Mouse (Mus musculus) liver, embryonic 14.5 days (tissue): ENCODE data around the gene Vnn3. TPM values are rescaled to one million over a fixed set of nuclear protein-coding genes. Genes with fewer than 3 reads are reported as not detected.

ENCODE experiments used
- ATAC-seq: fragments of 200-750 bp; cut with Nextera tagmentation; 2 replicates; pipeline ENCODE4 v1.8.0; 2017; ENCODE audit warnings: moderate number of reproducible peaks, mild to moderate bottlenecking, moderate library complexity; ENCODE audit not compliant: insufficient read depth
- DNase-seq, 3 experiments: peaks; one replicate each; pipeline ENCODE4 v3.0.0-alpha.2; 2012 to 2013; ENCODE audit warnings: low read depth in 3 of 3, low spot score in 3 of 3
- H3K27ac ChIP-seq: fragments of 300-500 bp; sonication (generic); 2 replicates; pipeline ENCODE4 v1.5.1; 2014; ENCODE audit warnings: moderate library complexity, mild to moderate bottlenecking, control low read depth, inconsistent platforms
- H3K27me3 ChIP-seq: fragments of 300-500 bp; sonication (generic); 2 replicates; pipeline ENCODE4 v1.6.1; 2014; ENCODE audit warnings: mild to moderate bottlenecking, low read length, moderate library complexity; ENCODE audit not compliant: control insufficient read depth, insufficient read depth
- H3K36me3 ChIP-seq: fragments of 300-500 bp; sonication (generic); replicated peaks from 2 replicates; pipeline ENCODE4 v1.6.1; 2014; ENCODE audit warnings: low read depth; ENCODE audit not compliant: control insufficient read depth, insufficient read depth
- H3K4me1 ChIP-seq, 2 experiments: fragments of 200-500 bp in 1 of 2; fragments of 300-500 bp in 1 of 2; sonication (generic) in 1 of 2; replicated peaks; 2 replicates each; pipeline ENCODE4 v1.6.1; 2012 to 2014; ENCODE audit warnings: antibody characterized with exemption in 1 of 2, inconsistent platforms in 1 of 2, low read length in 1 of 2; ENCODE audit not compliant: control insufficient read depth in 2 of 2, insufficient read depth in 2 of 2
- H3K4me2 ChIP-seq: fragments of 300-500 bp; sonication (generic); 2 replicates; pipeline ENCODE4 v1.6.1; 2014; ENCODE audit warnings: low read depth, mild to moderate bottlenecking, control low read depth, moderate library complexity
- H3K4me3 ChIP-seq, 2 experiments: fragments of 200-500 bp in 1 of 2; fragments of 300-500 bp in 1 of 2; sonication (generic) in 1 of 2; 2 replicates each; pipeline ENCODE4 v1.5.1; 2012 to 2014; ENCODE audit warnings: low read depth in 2 of 2, low read length in 2 of 2, mild to moderate bottlenecking in 2 of 2, control low read depth in 1 of 2, inconsistent platforms in 1 of 2, moderate library complexity in 1 of 2; ENCODE audit not compliant: insufficient read depth in 1 of 2
- H3K9ac ChIP-seq: fragments of 300-500 bp; sonication (generic); replicated peaks from 2 replicates; pipeline ENCODE4 v1.6.1; 2014; ENCODE audit warnings: mild to moderate bottlenecking, control low read depth, moderate library complexity
- H3K9me3 ChIP-seq: fragments of 300-500 bp; sonication (generic); 2 replicates; pipeline ENCODE4 v1.6.1; 2016; ENCODE audit warnings: low read length, mixed read lengths; ENCODE audit not compliant: control insufficient read depth
- CTCF ChIP-seq: IDR thresholded peaks from 2 replicates; pipeline ENCODE4 v1.5.1; 2016; ENCODE audit warnings: antibody characterized with exemption, low read depth, control low read depth
- EP300 ChIP-seq: IDR thresholded peaks from 2 replicates; pipeline ENCODE4 v1.6.1; 2016; ENCODE audit warnings: antibody characterized with exemption, low read depth
- WGBS: fragments of 180-500 bp; shearing (Covaris S2); extraction: QIAGEN DNeasy Blood & Tissue Kit; methylation state at CpG from one replicate; pipeline ENCODE4 v1.1.7; 2014; ENCODE audit not compliant: insufficient replicate concordance; 5-methylcytosine and 5-hydroxymethylcytosine counted together
- polyA plus RNA-seq, 2 experiments: library from polyadenylated mRNA; depleted of rRNA in 1 of 2; stranded (reverse) in 1 of 2; unstranded in 1 of 2; fragments of >200 nt; fragmentation: Nextera tagmentation in 1 of 2; extraction: Ambion mirVana in 1 of 2; gene quantifications; 2 replicates each; pipeline versions ENCODE4 v1.2.1 to v1.2.3; 2012 to 2014

Gene Vnn3
- polyA plus RNA-seq, 2 experiments = 0.59 to 1.1 TPM

DNA sequence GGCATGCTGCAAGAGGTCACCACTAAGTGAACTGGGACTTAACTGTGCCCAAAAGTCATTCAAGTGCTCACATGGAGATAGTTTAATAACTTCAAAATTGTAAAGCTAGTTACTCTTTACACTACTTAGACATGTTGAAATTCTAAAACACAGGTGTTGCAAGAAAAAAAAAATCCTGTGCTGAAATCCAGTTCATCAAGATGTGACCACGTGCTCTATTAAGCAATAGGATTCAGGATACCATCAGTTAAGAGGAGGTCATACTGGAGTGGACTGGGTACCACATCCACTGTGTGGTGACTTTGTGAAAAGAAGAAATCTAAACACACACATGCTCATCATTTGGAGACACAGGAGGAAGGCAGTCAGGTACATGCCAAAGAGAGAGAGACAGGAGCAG lies 41.7 kb downstream of the Vnn3 start:
- Histone ChIP-seq H3K27me3 (no peaks in the 10 kb centered on the region), H3K4me3 (no peak overlapping the region), H3K4me2 (no peak overlapping the region), H3K4me1 (peaks cover 0 to 2% of the 10 kb centered on the region in 2 experiments; a peak in 1 of 4 replicates), H3K36me3 (no peaks in the 10 kb centered on the region), H3K27ac (no peak overlapping the region), H3K9me3 (no peaks in the 10 kb centered on the region), H3K9ac (no peak overlapping the region)
- 43% methylated on average over 1 of the region's 1 CpGs for WGBS
- DNase-seq (no peak), ATAC-seq (no peak)
- TF ChIP-seq CTCF (no peak), EP300 (no peak)

- Histone ChIP-seq H3K4me2 (peak within 1 kb of the TSS; percentile 31), H3K9ac (no peak within 1 kb of the TSS), H3K36me3 (no peaks in the 10 kb centered on the region), H3K4me1 (peaks cover 0 to 2% of the 10 kb centered on the region in 2 experiments; a peak in 1 of 4 replicates), H3K27ac (no peak within 1 kb of the TSS), H3K4me3 (peak within 1 kb of the TSS in 1 of 2 experiments; percentile 19; a peak in 2 of 4 replicates), H3K9me3 (no peaks in the 10 kb centered on the region), H3K27me3 (no peaks in the 10 kb centered on the region)
- DNase-seq = no peak
- ATAC-seq = no peak
- TF ChIP-seq EP300 (no peak), CTCF (no peak)
- 30% methylated on average over 21 of the region's 21 CpGs for WGBS
These were observed 43.5 kb downstream of the Vnn3 start, which contains the start of gene Vnn1 for GRCm38 (mm10) chr10:23894601-23895349. TSS of gene Vnn1 (plus strand) at chr10:23894688.

DNA sequence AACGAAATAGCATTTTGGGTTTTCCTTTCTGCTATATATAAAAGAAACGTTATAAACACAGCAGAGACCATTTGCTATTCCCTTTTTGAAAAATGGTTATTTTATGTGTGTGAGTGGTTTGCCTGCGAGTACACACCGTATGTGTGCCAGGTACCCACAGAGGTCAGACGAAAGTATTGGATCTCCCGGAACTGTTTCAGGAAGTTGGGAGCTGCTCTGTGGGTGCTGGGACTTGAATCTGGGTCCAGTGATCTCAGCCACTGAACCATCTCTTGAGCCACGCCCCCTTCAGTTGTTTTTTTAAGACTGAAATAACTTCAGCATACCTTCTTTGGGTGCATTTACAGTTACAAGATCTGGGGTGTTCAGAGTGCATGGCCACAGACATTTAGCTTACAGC lies 44.1 kb downstream of the Vnn3 start:
- Histone ChIP-seq H3K27ac (no peak overlapping the region), H3K4me3 (no peak overlapping the region), H3K9me3 (no peaks in the 10 kb centered on the region), H3K4me1 (peaks cover 0 to 2% of the 10 kb centered on the region in 2 experiments; a peak in 1 of 4 replicates), H3K27me3 (no peaks in the 10 kb centered on the region), H3K4me2 (no peak overlapping the region), H3K9ac (no peak overlapping the region), H3K36me3 (no peaks in the 10 kb centered on the region)
- DNase-seq (no peak), ATAC-seq (no peak)
- no peak for TF ChIP-seq CTCF
- TF ChIP-seq EP300 = no peak
- WGBS = 60% methylated on average over 7 of the region's 7 CpGs

GRCm38 (mm10) chr10:23901119-23901518 lies 49.9 kb downstream of the Vnn3 start:
- H3K4me3 ChIP-seq = no peak overlapping the region
- TF ChIP-seq EP300 = no peak
- no peak for TF ChIP-seq CTCF
- H3K27ac ChIP-seq = no peak overlapping the region
- H3K27me3 ChIP-seq = no peaks in the 10 kb centered on the region
- no peak overlapping the region for H3K9ac ChIP-seq
- no peak overlapping the region for H3K4me2 ChIP-seq
- no peaks in the 10 kb centered on the region for H3K36me3 ChIP-seq
- ATAC-seq (no peak), DNase-seq (no peak)
- H3K9me3 ChIP-seq = no peaks in the 10 kb centered on the region
- WGBS = 49% methylated on average over 3 of the region's 3 CpGs
- H3K4me1 ChIP-seq = no peaks in the 10 kb centered on the region

DNA sequence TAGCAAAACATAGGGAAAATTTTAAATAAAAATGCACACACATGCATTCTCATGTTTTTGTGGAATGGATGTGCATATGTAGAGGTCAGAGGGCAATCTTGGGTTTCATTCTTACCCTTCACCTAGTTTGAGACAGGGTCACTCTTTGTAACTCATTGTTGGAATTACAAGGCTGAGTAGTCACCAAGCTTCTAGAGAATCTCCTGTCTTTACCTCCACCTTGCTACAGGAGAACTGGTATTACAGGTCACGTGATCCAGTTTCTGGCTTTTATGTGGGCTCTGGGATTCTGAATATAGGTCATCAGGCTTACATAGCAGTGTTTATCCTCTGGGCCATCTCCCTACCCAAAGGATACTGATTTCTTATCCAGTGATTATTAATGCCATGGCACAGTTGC lies 54.4 kb downstream of the Vnn3 start:
- Histone ChIP-seq H3K4me2 (no peak overlapping the region), H3K9ac (no peak overlapping the region), H3K4me1 (no peaks in the 10 kb centered on the region), H3K27me3 (no peaks in the 10 kb centered on the region), H3K4me3 (no peak overlapping the region), H3K9me3 (no peaks in the 10 kb centered on the region), H3K27ac (no peak overlapping the region), H3K36me3 (no peaks in the 10 kb centered on the region)
- DNase-seq (no peak), ATAC-seq (no peak)
- TF ChIP-seq EP300 (no peak), CTCF (no peak)
- 61% methylated on average over 1 of the region's 1 CpGs for WGBS

Other genes starting within 250 kb of the Vnn3 start
- 3,928 and 4,028 TPM in 2 replicates for gene Rps12, start 64.2 kb upstream of the Vnn3 start, polyA plus RNA-seq (2012; rRNA removed)
- 198 and 228 TPM in 2 replicates for gene Rps12, start 64.2 kb upstream of the Vnn3 start, polyA plus RNA-seq (2014; fragmentation: Nextera tagmentation; extraction: Ambion mirVana)
- gene Slc18b1, start 54.5 kb upstream of the Vnn3 start, polyA plus RNA-seq (2012; rRNA removed) = 1.9 TPM in 2 replicates
- 1.8 and 2.2 TPM in 2 replicates for gene Slc18b1, start 54.5 kb upstream of the Vnn3 start, polyA plus RNA-seq (2014; fragmentation: Nextera tagmentation; extraction: Ambion mirVana)
- 0.76 and 1.2 TPM in 2 replicates for gene Vnn1, start 43.2 kb downstream of the Vnn3 start, polyA plus RNA-seq (2012; rRNA removed)
- gene Vnn1, start 43.2 kb downstream of the Vnn3 start, polyA plus RNA-seq (2014; fragmentation: Nextera tagmentation; extraction: Ambion mirVana) = 1.2 and 1.7 TPM in 2 replicates
- gene Taar1, start 68.9 kb downstream of the Vnn3 start, polyA plus RNA-seq (2012; rRNA removed) = not detected in 2 replicates
- not detected in 2 replicates for gene Taar1, start 68.9 kb downstream of the Vnn3 start, polyA plus RNA-seq (2014; fragmentation: Nextera tagmentation; extraction: Ambion mirVana)
- not detected in 2 replicates for gene Taar2, start 87.1 kb downstream of the Vnn3 start, polyA plus RNA-seq (2012; rRNA removed)
- gene Taar2, start 87.1 kb downstream of the Vnn3 start, polyA plus RNA-seq (2014; fragmentation: Nextera tagmentation; extraction: Ambion mirVana) = not detected in 2 replicates
- gene Taar3, start 98.1 kb downstream of the Vnn3 start, polyA plus RNA-seq (2012; rRNA removed) = not detected in 2 replicates
- gene Taar3, start 98.1 kb downstream of the Vnn3 start, polyA plus RNA-seq (2014; fragmentation: Nextera tagmentation; extraction: Ambion mirVana) = not detected in 2 replicates
- gene Taar4, start 109.0 kb downstream of the Vnn3 start, polyA plus RNA-seq (2012; rRNA removed) = not detected in 2 replicates
- not detected in 2 replicates for gene Taar4, start 109.0 kb downstream of the Vnn3 start, polyA plus RNA-seq (2014; fragmentation: Nextera tagmentation; extraction: Ambion mirVana)
- gene Taar5, start 119.2 kb downstream of the Vnn3 start, polyA plus RNA-seq (2012; rRNA removed) = not detected in 2 replicates
- not detected in 2 replicates for gene Taar5, start 119.2 kb downstream of the Vnn3 start, polyA plus RNA-seq (2014; fragmentation: Nextera tagmentation; extraction: Ambion mirVana)
- not detected in 2 replicates for gene Taar6, start 134.2 kb downstream of the Vnn3 start, polyA plus RNA-seq (2012; rRNA removed)
- gene Taar6, start 134.2 kb downstream of the Vnn3 start, polyA plus RNA-seq (2014; fragmentation: Nextera tagmentation; extraction: Ambion mirVana) = not detected in 2 replicates
- gene Taar7a, start 142.0 kb downstream of the Vnn3 start, polyA plus RNA-seq (2012; rRNA removed) = not detected in 2 replicates
- not detected in 2 replicates for gene Taar7a, start 142.0 kb downstream of the Vnn3 start, polyA plus RNA-seq (2014; fragmentation: Nextera tagmentation; extraction: Ambion mirVana)
- not detected in 2 replicates for gene Taar7b, start 148.5 kb downstream of the Vnn3 start, polyA plus RNA-seq (2012; rRNA removed)
- gene Taar7b, start 148.5 kb downstream of the Vnn3 start, polyA plus RNA-seq (2014; fragmentation: Nextera tagmentation; extraction: Ambion mirVana) = not detected in 2 replicates
- gene Taar7d, start 175.8 kb downstream of the Vnn3 start, polyA plus RNA-seq (2012; rRNA removed) = 0.05 TPM in 1 of 2 replicates, not detected in the other
- not detected in 2 replicates for gene Taar7d, start 175.8 kb downstream of the Vnn3 start, polyA plus RNA-seq (2014; fragmentation: Nextera tagmentation; extraction: Ambion mirVana)
- not detected in 2 replicates for gene Taar7e, start 186.2 kb downstream of the Vnn3 start, polyA plus RNA-seq (2012; rRNA removed)
- gene Taar7e, start 186.2 kb downstream of the Vnn3 start, polyA plus RNA-seq (2014; fragmentation: Nextera tagmentation; extraction: Ambion mirVana) = not detected in 2 replicates
- gene Taar7f, start 198.0 kb downstream of the Vnn3 start, polyA plus RNA-seq (2012; rRNA removed) = not detected in 2 replicates
- gene Taar7f, start 198.0 kb downstream of the Vnn3 start, polyA plus RNA-seq (2014; fragmentation: Nextera tagmentation; extraction: Ambion mirVana) = not detected in 2 replicates
- gene Taar8a, start 225.0 kb downstream of the Vnn3 start, polyA plus RNA-seq (2012; rRNA removed) = not detected in 2 replicates
- gene Taar8a, start 225.0 kb downstream of the Vnn3 start, polyA plus RNA-seq (2014; fragmentation: Nextera tagmentation; extraction: Ambion mirVana) = not detected in 2 replicates
- gene Taar8b, start 240.8 kb downstream of the Vnn3 start, polyA plus RNA-seq (2012; rRNA removed) = not detected in 2 replicates
- not detected in 2 replicates for gene Taar8b, start 240.8 kb downstream of the Vnn3 start, polyA plus RNA-seq (2014; fragmentation: Nextera tagmentation; extraction: Ambion mirVana)